Mouse (Mus musculus) thymus, postnatal 36 days (tissue): Measurements from ENCODE around the gene Apc2.

ENCODE experiments used
- DNase-seq, 2 experiments: peaks; one replicate each; pipeline ENCODE4 v3.0.0; 2022; ENCODE audit warnings: mixed read lengths in 2 of 2

Apc2 gene

DNA sequence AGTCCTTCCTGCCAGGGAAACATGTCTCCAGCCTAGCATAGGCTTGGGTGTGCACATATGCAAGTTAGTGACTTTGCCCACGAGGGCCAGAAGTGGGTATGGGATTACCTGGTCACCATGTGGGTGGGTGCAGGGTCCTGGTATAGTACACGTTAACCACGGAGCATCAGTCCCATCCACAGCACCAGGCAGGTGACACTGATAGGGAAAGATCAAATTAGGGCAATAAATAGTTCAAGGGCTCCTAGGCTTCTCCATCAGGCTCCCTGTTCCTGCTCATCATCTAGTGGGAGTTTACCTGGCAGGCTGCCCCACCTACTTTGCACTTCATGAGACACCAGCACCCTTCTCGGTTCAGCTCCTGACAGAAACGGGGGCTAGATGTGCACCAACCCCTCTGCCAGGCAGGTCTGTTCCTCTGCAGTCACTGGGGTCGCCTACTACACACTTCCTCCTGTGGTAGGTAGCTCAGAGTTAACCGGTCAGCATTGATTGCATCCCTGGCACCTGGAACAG, 931 bp upstream of the Apc2 start:
- no peak for DNase-seq

DNA sequence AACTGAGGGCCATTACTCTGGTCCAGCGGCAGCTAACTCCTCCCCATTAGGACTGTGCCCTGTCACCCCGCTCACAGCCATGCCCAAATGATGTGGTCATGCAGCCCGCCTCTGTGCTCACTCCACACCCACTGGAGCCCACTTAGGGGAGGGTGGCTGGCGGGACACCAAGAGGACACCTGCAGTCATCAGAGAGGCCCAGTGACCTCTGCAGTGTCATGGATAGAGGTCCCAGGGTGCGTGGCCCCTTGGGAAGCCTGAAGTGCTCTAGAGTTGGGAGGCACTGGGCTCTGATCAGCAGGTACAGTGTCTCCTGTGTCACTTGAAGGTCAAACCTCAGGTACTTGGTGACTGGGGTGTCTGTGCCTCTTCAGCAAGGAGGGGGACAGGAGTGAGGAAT, 1.0 kb downstream of the Apc2 start:
- no peak for DNase-seq

DNA sequence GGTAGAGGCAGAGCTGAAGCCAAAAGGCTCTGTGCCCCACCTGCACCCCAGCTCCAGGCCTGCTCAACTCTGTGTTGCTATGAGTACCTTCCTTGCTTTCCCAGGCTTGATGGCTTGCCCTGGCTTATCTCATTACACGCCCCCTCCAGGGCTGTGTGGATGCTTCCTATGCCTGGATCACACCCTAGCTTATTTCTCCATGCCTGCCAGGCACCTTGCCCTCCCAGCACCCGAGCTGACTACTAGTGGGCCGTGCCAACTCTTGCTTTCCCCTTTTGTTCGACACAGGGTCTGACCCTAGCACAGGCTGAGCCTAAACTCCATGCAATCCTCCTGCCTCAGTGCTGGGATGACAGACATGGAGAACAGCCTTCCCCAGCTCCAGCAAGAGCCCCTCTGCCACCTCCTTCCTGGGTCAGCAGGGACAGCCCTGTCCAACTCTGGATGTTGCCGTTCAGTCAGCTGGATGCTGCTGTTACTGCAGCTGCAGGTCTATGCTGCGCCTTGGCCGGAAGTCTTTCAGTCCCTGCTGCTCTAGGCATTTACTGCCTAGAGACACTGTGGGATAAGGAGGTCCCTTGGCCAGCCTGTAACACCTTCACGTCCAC, 1.9 kb downstream of the Apc2 start:
- DNase-seq = no peak

DNA sequence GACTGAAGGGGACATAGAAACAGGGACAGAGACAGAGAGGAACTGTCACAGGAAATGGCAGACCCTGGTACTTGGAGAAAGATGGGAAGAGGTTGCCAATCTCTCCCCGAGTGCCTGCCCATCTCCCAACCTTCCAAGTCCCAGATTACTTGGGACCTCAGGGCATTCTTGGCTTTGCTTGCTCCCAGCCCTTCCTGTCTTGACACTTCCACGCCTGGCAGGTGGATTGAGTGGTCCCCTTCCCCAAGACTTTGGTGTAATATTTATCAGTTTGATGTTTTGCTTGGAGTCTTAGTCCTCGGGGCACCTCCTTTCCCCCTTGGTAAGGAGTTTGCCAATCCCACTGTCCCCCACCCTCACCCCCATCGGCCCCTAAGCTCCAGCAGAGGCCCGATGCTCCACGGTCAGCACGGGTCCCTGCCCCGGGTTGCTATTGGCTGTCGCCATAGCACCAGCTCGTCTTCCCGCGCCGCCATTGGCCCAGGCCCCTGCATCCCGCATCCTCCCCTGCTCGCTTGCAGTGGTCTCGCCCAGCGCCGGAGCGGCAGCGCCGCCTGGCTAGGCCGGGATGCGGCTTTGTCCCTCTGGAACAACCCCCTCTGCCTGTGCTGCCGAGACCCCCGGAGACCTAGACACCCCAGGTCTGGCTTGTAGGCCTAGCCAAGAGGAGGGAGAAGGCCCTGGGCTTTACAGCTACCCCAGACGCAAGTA, 2.9 kb downstream of the Apc2 start:
- DNase-seq = no peak

DNA sequence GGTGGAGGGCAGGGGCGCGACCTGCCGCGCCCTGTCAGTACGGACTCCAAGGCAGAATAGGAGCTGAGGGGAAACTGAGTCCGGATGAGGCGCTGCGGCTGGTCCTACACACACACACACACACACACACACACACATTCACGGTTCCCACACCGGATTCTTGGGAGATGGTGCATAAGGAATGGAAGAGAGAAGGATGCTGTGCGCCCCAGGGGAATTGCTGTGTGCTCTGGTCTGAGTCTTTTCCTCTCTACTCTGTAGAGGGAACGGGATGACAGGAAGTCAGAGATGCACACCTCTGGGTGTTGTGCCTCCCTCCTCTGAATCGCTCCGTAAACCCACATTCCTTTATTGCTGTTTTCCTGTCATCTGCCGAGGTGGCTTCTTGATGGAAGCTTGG, 3.5 kb downstream of the Apc2 start:
- DNase-seq = no peak

DNA sequence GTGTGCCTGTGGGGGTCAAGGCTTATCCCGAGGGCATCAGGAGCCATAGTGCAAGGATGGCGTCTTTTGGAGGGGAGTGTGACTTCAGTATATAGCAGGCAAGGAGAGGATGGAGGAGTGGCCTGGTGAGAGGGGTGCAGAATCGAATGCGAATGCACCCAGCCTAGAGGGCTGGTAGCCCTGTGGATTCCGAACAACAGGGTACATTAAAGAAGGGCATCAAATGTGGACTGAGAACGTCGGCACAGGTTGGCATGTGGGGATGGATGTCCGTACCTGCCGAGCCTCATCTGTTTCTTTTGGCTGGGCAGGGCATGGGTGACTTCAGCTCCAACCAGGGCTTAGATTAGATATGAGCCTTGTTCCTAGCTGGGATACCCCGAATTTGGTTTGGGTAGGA, 4.0 kb downstream of the Apc2 start:
- no peak for DNase-seq

DNA sequence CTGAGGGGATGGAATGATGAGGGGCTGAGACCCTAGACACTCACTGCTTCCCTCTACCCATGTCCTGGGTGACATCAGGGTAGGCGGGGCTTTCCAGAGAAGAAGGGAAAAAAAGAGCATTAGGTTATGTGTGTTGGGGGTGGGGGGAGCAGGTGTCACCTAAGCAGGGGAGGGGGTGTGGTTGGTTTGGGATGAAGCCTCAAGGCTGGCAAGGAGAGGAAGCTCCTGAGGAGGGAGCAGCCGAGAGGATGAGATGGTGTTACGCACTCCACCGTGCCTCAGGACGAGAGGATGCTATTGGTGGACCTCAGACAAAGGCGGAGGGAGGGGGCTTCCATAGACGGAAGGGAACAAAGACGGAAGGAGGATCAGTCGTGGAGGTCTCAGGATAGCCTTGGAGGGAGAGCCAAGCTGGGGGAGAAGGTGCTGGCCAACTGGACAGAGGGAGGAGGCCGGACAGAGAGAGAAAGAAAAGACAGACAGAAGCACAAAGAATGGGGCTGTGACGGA, 5.0 kb downstream of the Apc2 start:
- DNase-seq = no peak

DNA sequence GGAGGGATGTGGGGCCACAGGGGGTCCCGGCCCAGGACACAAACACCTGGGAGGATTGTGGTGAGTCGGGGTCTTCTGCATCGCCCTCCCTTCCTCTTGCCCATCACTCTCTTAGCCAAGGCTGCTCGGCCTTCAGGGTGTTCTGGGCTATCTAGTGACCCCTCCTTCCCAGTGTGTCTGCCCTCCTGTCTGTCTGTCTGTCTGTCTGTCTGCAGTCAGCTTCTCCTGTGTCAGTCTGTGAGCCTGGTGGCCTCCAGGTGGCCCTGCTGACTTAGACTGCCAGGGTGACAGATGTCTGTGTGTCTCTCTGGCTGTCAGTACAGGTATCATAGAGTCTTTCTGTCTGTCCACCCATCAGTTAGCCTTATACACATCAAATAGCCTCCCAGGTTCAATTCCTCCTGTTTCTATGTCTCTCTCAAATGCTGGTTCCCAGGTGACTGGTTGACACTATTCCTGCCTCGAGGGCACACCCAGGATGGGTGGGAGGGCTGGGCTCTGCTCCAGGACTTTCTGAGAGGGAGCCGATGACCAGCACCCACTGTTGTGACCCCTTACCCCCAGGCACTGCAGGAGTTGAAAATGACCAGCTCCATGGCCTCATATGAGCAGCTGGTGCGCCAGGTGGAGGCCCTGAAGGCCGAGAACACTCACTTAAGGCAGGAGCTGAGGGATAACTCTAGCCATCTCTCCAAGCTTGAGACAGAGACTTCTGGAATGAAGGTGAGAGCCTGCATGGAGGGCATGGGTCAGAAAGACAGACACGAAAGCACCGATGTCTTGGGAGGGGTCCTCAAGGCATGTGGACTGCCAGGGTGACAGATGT, 5.7 kb downstream of the Apc2 start:
- DNase-seq = no peak

DNA sequence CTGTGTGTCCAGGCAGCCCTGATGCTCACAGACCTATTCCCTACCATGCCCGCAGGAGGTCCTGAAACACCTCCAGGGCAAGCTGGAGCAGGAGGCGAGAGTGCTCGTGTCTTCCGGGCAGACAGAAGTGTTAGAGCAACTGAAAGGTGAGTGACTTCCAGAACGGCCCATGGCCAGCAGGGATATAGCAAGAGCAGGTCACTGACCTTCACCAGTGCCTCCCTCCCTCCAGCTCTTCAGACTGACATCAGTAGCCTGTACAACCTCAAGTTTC, 6.2 kb downstream of the Apc2 start:
- no peak for DNase-seq

DNA sequence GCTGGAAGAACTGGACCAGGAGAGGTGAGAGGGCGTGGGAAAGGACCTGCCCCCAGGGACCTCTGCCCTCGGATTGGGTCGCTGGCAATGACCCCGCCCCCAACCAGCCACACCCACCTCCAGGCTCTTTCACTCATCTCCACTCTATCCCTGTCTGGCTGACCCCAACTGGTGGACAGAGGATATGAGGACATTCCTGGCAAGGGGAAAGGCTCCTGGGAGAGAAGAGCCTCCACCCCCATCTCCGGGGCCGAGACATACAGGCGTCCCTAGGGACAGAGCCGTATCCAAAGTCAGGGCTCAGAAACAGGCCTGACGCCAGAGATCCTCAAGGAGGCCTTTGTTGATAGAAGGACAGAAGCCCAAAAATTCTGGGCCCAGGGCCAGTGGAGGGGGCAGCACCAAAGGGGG, 6.7 kb downstream of the Apc2 start:
- DNase-seq = no peak

DNA sequence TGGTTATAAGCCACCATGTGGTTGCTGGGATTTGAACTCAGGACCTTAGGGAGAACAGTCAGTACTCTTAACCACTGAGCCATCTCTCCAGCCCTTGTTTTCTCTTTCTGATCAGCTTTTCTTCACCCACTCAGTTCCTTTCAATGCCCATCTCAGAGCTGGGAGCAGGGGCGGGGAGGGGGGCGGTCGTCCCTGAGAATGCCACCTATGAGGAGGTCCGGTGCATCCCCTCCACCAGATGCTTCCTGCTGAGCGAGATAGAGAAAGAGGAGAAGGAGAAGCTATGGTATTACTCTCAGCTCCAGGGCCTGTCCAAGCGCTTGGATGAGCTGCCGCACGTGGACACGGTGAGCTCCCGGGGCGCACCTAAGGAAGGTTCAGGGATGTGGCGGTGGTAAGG, 8.7 kb downstream of the Apc2 start:
- no peak for DNase-seq

DNA sequence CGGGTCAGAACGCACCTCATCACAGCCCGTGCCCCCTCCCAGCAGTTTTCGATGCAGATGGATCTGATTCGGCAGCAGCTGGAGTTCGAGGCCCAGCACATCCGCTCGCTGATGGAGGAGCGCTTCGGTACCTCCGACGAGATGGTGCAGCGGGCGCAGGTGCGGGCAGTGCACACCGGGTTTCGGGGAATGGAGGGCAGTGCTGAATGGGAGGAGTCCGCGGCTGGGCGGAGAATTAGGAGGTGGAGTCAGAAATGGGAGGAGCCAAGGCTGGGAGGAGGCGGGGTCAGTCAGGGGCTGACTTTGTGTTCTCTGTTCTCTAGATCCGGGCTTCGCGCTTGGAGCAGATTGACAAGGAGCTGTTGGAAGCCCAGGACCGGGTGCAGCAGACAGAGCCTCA, 9.1 kb downstream of the Apc2 start:
- peak; percentile 48 to 54 for DNase-seq

DNA sequence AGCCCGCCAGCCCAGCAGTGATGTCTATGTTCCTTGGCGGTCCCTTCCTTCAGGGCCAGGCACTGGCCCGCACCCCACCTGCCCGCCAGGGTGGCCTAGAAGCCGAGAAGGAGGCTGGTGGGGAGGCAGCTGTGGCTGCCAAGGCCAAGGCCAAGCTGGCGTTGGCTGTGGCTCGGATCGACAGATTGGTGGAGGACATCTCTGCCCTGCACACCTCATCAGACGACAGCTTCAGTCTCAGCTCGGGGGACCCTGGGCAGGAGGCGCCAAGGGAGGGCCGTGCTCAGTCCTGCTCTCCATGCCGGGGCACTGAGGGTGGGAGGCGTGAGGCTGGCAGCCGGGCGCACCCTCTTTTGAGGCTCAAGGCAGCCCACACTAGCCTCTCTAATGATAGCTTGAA, 15.8 kb downstream of the Apc2 start:
- DNase-seq = no peak

DNA sequence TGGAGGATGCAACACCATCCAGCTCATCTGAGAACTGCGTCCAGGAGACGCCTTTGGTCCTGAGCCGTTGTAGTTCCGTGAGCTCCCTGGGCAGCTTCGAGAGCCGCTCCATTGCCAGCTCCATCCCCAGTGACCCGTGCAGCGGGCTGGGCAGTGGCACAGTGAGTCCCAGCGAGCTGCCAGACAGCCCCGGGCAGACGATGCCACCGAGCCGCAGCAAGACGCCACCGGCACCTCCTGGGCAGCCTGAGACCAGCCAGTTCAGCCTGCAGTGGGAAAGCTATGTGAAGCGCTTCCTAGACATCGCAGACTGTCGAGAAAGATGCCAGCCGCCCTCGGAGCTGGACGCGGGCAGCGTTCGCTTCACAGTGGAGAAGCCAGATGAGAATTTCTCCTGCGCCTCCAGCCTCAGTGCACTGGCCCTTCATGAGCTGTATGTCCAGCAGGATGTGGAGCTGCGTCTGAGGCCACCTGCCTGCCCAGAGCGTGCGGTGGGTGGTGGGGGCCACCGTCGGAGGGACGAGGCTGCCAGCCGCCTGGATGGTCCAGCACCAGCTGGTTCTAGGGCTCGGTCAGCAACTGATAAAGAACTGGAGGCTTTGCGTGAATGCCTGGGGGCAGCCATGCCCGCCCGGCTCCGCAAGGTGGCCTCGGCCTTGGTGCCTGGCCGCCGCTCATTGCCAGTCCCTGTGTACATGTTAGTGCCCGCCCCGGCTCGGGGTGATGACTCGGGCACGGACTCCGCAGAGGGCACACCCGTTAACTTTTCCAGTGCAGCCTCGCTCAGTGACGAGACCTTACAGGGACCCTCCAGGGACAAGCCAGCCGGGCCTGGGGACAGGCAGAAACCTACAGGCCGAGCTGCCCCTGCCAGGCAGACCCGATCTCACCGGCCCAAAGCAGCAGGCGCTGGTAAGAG, 17.1 kb downstream of the Apc2 start:
- DNase-seq = no peak

DNA sequence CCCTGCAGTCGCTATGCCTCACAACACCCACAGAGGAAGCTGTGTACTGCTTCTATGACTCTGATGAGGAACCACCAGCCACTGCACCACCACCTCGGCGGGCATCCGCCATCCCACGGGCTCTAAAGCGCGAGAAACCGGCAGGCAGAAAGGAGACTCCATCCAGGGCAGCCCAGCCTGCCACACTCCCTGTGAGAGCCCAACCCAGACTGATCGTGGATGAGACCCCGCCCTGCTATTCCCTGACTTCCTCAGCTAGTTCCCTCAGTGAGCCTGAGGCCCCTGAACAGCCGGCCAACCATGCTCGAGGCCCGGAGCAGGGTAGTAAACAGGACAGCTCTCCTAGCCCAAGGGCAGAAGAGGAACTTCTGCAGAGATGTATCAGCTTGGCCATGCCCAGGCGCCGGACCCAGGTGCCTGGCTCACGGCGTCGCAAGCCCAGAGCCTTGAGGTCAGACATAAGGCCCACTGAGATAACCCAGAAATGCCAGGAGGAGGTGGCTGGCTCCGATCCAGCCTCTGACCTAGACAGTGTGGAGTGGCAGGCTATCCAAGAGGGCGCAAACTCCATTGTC, 17.9 kb downstream of the Apc2 start:
- DNase-seq = no peak

DNA sequence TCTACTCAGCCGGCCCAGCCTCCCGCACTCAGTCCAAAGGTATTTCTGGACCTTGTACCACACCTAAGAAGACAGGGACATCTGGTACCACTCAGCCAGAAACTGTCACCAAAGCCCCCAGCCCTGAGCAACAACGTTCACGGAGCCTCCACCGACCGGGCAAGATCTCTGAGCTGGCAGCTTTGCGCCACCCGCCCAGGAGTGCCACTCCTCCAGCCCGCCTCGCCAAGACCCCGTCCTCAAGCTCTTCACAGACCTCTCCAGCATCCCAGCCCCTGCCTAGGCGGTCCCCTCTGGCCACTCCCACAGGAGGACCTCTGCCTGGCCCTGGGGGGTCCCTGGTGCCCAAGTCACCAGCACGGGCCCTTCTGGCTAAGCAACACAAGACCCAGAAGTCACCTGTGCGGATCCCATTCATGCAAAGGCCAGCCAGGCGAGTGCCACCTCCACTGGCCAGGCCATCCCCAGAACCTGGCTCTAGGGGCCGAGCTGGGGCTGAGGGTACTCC, 18.8 kb downstream of the Apc2 start:
- peak in 1 of 2 experiments; percentile 14 for DNase-seq

DNA sequence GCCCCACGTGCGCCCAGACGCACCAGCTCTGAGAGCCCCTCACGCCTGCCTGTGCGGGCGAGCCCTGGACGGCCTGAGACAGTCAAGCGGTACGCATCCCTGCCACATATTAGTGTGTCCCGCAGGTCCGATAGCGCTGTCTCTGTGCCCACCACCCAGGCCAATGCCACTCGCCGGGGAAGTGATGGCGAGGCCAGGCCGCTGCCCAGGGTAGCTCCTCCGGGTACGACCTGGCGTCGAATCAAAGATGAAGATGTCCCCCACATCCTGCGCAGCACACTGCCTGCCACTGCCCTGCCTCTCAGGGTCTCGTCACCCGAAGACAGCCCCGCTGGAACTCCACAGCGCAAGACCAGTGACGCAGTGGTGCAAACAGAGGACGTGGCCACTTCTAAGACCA, 19.5 kb downstream of the Apc2 start:
- no peak for DNase-seq

DNA sequence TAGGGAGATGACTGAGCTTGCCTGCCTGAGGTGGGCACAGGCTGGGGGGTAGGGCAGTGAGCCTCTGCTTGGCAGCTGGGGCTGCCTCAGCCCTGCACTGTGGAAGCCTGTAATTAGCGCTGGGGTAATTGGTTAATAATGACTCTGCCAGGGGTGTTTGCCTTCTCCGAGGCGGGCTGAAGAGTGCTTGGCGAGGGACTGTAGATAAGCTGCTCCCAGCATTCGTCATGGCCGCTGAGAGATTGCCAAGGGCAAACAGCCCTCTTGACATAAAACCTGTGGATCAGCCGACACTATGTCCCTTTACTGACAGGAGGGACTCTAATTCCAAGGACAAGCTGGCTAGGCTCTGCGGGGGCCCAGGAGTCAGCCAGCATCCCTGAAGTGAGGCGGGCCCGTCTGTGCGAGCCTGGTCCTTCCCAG, 20.6 kb downstream of the Apc2 start:
- no peak for DNase-seq

DNA sequence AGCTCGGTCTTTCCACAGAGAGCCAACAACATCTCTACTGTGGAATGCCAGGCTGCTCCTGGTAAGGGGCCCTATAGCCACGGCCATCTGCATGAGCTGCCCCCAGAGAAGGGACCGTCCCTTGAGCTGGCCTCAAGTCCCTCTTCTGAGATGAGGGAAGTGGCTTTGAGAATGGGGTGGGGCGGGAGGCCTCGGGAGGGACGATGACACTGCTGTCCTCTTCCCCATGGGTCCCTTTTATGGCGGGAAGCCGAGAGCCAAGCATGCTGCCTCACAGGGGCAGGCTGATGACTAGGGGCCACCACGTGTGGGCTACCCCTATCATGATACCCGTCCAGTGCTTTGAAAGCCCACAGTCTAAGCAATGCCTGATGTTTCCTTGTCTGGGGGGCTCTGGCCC, 21.2 kb downstream of the Apc2 start:
- no peak for DNase-seq

DNA sequence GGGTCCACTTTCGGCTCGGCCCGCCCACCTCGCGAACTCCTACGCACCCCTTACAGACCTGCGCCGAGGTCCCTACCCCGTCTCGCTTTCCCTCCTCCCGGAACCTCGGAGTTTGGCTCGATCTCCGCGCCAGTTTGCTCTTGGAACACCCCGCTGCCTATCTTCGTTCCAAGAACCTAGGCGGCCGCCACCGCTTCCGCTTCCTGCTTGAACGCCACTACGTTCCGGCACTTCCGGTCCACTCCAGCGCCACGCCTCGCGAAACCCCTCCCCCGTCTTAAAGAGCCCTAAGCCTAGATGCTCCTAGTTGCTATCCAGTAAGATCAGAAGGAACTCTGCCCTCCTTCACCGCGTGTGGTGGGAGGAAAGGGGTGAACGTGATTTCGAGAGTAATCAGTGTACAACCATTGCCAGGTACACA, 24.6 kb downstream of the Apc2 start, which contains the start of gene 2310011J03Rik:
Gene 2310011J03Rik, minus strand, starts transcription at position 198 of the 421 bp plus-strand sequence.
- peak; percentile 88 to 90 for DNase-seq

DNA sequence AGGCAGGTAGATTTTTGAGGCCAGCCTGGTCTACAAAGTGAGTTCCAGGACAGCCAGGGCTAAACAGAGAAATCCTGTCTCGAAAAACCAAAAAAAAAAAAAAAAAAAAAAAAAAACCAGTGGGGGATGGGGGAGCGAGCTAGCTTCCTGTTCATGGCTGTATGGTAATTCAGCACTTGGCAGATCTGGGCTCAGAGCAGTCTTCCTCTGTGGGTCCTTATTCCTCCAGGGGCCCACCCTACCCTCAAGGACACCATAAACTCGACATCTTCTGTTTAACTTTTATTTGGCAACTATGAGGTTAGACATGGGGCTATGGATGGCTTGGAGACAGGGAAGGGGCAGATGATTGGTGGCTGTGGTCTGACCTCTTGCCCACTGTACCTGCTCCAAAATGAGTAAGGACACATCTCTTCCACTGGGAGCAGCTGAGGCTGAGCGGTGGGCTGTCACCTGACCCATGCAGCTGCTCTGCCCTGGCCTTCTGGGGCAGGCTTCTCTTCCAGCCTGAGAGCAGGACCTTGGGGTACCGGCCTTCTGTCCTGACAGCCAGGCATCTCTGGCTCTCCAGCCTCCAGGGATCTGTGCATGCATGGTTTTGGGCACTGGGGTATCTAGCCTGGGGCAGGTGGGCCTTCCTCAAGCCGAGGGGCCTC, 25.4 kb downstream of the Apc2 start:
- no peak for DNase-seq
